Mouse (Mus musculus) embryonic facial prominence, embryonic 11.5 days (tissue): ENCODE results near the gene Fgfr4. TPM values are rescaled to one million over a fixed set of nuclear protein-coding genes. Genes with fewer than 3 reads are reported as not detected.

Experiments used
- ATAC-seq: fragments of 200-750 bp; cut with Nextera tagmentation; replicated peaks from 2 replicates; pipeline ENCODE4 v1.8.0; 2017; ENCODE audit warnings: low read depth; ENCODE audit not compliant: insufficient number of reproducible peaks, low FRiP score, low TSS enrichment
- DNase-seq: peaks from one replicate; pipeline ENCODE4 v3.0.0-alpha.2; 2015; ENCODE audit warnings: low spot score
- H3K27ac ChIP-seq: fragments of 300-500 bp; sonication (generic); replicated peaks from 2 replicates; pipeline ENCODE4 v1.5.1; 2014; ENCODE audit warnings: mild to moderate bottlenecking, low read depth, low read length, control low read depth
- H3K27me3 ChIP-seq: fragments of 300-500 bp; sonication (generic); 2 replicates; pipeline ENCODE4 v1.6.1; 2014; ENCODE audit warnings: mild to moderate bottlenecking, low read length, moderate library complexity, mixed read lengths; ENCODE audit not compliant: control insufficient read depth, insufficient read depth
- H3K36me3 ChIP-seq: fragments of 300-500 bp; sonication (generic); replicated peaks from 2 replicates; pipeline ENCODE4 v1.6.1; 2014; ENCODE audit warnings: low read depth, mild to moderate bottlenecking, low read length, moderate library complexity, mixed read lengths; ENCODE audit not compliant: control insufficient read depth, insufficient read depth
- H3K4me1 ChIP-seq: fragments of 300-500 bp; sonication (generic); 2 replicates; pipeline ENCODE4 v1.6.1; 2014; ENCODE audit warnings: low read length, mixed read lengths; ENCODE audit not compliant: control insufficient read depth, insufficient read depth
- H3K4me2 ChIP-seq: fragments of 300-500 bp; sonication (generic); 2 replicates; pipeline ENCODE4 v1.6.1; 2014; ENCODE audit warnings: low read depth, mild to moderate bottlenecking, control low read depth, low read length, moderate library complexity
- H3K4me3 ChIP-seq: fragments of 300-500 bp; sonication (generic); 2 replicates; pipeline ENCODE4 v1.5.1; 2014; ENCODE audit warnings: low read depth, low read length, control low read depth
- H3K9ac ChIP-seq: fragments of 300-500 bp; sonication (generic); replicated peaks from 2 replicates; pipeline ENCODE4 v1.6.1; 2014; ENCODE audit warnings: mild to moderate bottlenecking, control low read depth, low read length
- H3K9me3 ChIP-seq: fragments of 300-500 bp; sonication (generic); replicated peaks from 2 replicates; pipeline ENCODE4 v1.6.1; 2016; ENCODE audit warnings: mild to moderate bottlenecking, low read length, inconsistent platforms, mixed read lengths; ENCODE audit not compliant: control insufficient read depth
- WGBS: fragments of 180-500 bp; shearing (Covaris S2); extraction: QIAGEN DNeasy Blood & Tissue Kit; methylation state at CpG from one replicate; pipeline ENCODE4 v1.1.7; 2014; 5-methylcytosine and 5-hydroxymethylcytosine counted together
- polyA plus RNA-seq: library from polyadenylated mRNA; unstranded; fragments of >200 nt; fragmentation: Nextera tagmentation; extraction: Ambion mirVana; gene quantifications from 2 replicates; pipeline ENCODE4 v1.2.1, GENCODE M21; 2014

Gene Fgfr4
- polyA plus RNA-seq, 1 experiment from 2014 or later, result 1.6 TPM

DNA sequence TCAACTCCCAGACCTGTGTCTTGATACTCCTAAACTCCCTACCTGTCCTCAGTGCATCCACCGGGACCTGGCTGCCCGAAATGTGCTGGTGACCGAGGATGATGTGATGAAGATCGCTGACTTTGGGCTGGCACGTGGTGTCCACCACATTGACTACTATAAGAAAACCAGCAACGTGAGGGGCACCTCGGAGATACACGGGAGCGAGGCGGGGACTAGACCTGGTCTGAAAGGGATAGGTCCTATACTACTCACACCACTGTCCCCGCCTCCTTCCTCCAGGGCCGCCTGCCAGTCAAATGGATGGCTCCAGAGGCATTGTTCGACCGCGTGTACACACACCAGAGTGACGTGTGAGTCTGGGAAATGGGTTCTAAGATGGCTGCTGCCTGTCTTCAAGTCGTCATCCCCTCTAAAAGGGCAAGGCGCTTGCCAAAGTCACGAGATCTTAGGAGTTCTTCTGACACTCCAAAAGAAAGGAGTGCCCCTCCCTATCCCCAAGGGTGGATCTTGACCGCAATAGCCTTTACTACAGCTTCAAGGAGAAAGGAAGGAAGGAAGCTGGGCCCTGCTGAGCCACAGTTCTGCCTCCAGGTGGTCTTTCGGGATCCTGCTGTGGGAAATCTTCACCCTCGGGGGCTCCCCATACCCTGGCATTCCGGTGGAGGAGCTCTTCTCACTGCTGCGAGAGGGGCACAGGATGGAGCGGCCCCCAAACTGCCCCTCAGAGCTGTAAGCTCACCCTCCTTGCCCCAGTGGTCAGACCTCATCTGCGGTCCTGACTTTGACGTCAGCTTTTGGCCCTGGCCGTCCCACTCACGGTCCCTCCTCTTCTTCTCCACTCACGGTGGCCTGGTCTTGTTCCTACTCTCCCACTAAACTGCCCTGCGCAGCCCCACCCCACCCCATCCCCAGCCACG lies 14.6 kb downstream of the Fgfr4 start:
- DNase-seq, result no peak
- no peaks in the 10 kb centered on the region for H3K9me3 ChIP-seq
- no peak overlapping the region for H3K27ac ChIP-seq
- no peak overlapping the region for H3K9ac ChIP-seq
- peaks cover 6% of the 10 kb centered on the region for H3K4me1 ChIP-seq
- WGBS, result 86% methylated on average over 32 of the region's 32 CpGs
- no peaks in the 10 kb centered on the region for H3K36me3 ChIP-seq
- H3K4me2 ChIP-seq, result no peak overlapping the region
- H3K4me3 ChIP-seq, result no peak overlapping the region
- ATAC-seq, result no peak
- H3K27me3 ChIP-seq, result no peaks in the 10 kb centered on the region

DNA sequence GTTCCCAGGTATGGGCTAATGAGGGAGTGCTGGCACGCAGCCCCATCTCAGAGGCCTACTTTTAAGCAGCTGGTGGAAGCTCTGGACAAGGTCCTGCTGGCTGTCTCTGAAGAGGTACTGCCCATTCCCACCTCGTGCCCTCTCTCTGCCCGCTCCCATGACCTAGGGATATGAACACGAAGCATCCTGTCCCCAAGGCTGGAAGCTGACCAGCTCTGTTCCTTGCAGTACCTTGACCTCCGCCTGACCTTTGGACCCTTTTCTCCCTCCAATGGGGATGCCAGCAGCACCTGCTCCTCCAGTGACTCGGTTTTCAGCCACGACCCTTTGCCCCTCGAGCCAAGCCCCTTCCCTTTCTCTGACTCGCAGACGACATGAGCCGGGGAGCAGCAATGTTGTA lies 15.4 kb downstream of the Fgfr4 start:
- no peak for DNase-seq
- no peak overlapping the region for H3K9ac ChIP-seq
- no peaks in the 10 kb centered on the region for H3K9me3 ChIP-seq
- H3K4me3 ChIP-seq, result no peak overlapping the region
- H3K27me3 ChIP-seq, result no peaks in the 10 kb centered on the region
- WGBS, result 74% methylated on average over 11 of the region's 11 CpGs
- H3K4me2 ChIP-seq, result no peak overlapping the region
- H3K4me1 ChIP-seq, result peaks cover 7% of the 10 kb centered on the region
- H3K36me3 ChIP-seq, result no peaks in the 10 kb centered on the region
- ATAC-seq, result no peak
- no peak overlapping the region for H3K27ac ChIP-seq

DNA sequence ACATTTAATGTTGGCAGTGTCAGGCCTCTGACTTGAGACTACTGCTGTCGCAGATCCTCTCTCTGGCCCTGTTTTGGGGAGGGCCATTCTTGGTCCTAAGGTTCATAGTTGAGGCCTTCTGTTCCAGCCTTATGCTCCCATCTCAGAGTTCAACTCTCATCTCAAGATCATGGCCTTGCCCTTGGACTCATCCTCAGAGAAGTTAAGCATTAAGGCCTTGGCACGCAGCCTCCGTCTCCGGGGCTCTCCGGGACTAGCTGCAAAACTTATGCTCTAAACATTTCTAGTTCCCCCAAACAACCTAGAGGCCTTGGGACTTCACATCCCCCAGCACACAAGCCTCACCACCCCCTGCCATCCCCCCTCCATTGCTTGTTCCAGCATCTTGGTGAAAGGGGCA lies 15.8 kb downstream of the Fgfr4 start:
- no peak overlapping the region for H3K9ac ChIP-seq
- peaks cover 7% of the 10 kb centered on the region for H3K4me1 ChIP-seq
- no peak overlapping the region for H3K27ac ChIP-seq
- DNase-seq (no peak), ATAC-seq (no peak)
- H3K4me2 ChIP-seq, result no peak overlapping the region
- WGBS, result 96% methylated on average over 5 of the region's 5 CpGs
- no peaks in the 10 kb centered on the region for H3K36me3 ChIP-seq
- no peaks in the 10 kb centered on the region for H3K9me3 ChIP-seq
- H3K27me3 ChIP-seq, result no peaks in the 10 kb centered on the region
- H3K4me3 ChIP-seq, result no peak overlapping the region

DNA sequence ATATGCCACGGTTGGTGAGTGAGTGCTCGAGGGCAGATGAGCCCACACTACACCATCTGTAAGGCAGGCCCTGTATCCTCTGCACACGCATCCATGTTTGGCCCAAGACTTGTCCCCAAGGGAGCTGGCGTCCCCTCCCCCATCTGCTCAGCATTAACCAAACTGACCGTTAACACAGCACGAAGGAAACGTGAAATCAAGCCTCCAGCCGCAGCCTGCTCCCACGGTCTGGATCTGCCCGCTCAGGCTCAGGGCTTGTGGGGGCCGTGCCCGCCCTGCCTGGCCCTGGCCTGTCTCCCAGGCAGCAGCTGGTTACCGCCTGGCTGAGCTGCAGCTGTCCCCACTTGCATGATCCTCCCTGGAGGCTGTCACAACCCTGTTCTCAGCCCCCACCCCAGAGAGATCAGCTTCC lies 16.5 kb downstream of the Fgfr4 start:
- Histone ChIP-seq H3K27ac (0 out of 2 replicates have a peak overlapping the region, but pooled peaks have one; percentile 13), H3K4me3 (no peak overlapping the region), H3K4me2 (no peak overlapping the region), H3K9ac (no peak overlapping the region), H3K9me3 (no peaks in the 10 kb centered on the region), H3K27me3 (no peaks in the 10 kb centered on the region), H3K4me1 (peaks cover 7% of the 10 kb centered on the region), H3K36me3 (no peaks in the 10 kb centered on the region)
- DNase-seq (peak; percentile 33), ATAC-seq (peak; percentile 65)
- WGBS, result 64% methylated on average over 13 of the region's 13 CpGs

DNA sequence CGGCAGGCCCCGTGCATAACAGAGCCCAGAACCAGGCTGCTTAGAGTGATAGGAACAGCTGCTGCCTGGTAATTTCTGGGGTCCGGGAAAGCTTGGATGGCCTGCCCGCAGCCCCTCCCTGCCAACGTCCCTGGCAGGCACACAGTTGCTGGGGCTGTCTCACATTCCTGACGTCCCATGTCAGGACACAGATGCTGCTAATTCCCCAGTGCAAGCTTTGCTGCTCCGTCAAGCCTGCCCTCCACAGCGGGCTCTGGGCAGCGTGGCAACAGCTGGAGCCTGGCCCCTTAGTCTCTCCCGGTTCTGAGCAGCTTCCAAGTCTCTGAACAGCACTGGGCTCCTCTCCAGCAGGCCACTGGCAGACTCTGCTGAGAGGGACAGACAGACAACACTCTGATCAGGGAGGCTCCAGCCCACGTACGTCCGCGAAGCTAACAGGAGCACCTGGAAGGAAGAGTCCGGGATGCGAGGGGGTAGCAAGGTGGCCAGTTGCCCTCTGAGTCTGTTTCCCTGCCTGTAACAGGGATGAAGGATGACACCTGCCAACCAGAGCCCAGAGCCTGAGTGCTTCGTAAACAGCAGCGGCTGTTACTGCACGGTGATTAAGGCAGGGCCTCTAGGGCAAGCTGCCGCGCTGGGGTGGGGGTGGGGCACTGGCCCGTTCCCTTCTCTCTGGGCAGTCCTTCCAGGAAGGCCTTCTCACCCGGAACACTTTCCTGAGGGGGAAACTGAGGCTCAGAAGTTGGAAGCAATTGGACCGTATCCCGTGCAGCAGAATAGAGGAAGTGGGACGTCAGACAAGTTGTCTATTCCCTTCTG lies 19.3 kb downstream of the Fgfr4 start:
- ATAC-seq, result 0 out of 2 replicates have a peak, but pooled peaks have one; percentile 11
- Histone ChIP-seq H3K27me3 (no peaks in the 10 kb centered on the region), H3K4me2 (peak overlapping the region; percentile 28), H3K36me3 (no peaks in the 10 kb centered on the region), H3K9me3 (no peaks in the 10 kb centered on the region), H3K9ac (peak overlapping the region; percentile 32; the same call in 1 of the 2 replicates), H3K4me3 (no peak overlapping the region), H3K4me1 (peaks cover 7% of the 10 kb centered on the region), H3K27ac (no peak overlapping the region)
- peak; percentile 40 for DNase-seq
- WGBS, result 15% methylated on average over 26 of the region's 26 CpGs

DNA sequence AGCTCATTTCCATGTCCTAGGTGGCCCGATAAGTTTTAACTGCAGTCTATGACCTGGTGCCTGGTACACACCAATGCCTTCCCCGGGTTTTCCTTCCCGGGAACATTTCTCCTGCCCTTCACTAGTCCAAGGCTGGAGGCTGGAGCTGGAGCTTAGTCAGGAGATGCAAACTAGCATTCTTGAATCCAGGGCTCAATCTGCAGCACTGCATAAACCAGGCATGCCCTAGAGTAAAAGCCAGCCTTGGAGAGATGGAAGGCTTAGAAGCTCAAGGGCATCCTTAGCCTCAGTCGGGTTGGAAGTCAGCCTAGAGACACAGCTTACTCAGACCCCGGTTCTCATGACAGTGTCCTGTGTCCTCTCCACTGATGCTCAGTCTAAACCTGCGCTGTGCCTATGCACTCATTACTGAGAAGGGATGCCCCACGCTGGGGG lies 19.9 kb downstream of the Fgfr4 start:
- WGBS, result 49% methylated on average over 7 of the region's 7 CpGs
- no peak overlapping the region for H3K4me3 ChIP-seq

DNA sequence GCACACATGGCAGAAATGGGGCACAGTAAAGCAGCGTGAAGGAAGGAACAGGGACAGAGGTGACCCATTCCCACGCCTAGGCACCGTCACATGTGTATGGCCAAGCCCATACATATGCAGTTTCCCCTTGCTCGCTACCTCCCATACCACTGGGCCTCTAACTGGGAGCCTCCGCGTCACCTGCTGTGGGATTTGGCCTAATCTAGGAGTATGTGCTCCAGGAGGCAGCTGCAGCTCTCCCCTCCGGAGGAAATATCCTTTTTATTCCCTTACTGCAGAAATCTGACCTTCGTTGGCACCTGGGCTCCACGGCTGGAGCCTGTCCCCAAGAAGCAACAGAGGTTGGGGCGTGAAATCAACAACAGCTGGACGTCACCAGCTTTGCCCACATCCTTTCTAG lies 21.9 kb downstream of the Fgfr4 start:
- H3K4me1 ChIP-seq, result peaks cover 7% of the 10 kb centered on the region
- H3K27ac ChIP-seq, result no peak overlapping the region
- no peak overlapping the region for H3K4me2 ChIP-seq
- H3K4me3 ChIP-seq, result no peak overlapping the region
- DNase-seq (no peak), ATAC-seq (no peak)
- no peaks in the 10 kb centered on the region for H3K36me3 ChIP-seq
- H3K9me3 ChIP-seq, result no peaks in the 10 kb centered on the region
- no peak overlapping the region for H3K9ac ChIP-seq
- WGBS, result 66% methylated on average over 11 of the region's 11 CpGs
- H3K27me3 ChIP-seq, result no peaks in the 10 kb centered on the region

More for the DNA sequence above, 19.9 kb downstream of the Fgfr4 start:
- Histone ChIP-seq H3K27me3 (no peaks in the 10 kb centered on the region), H3K4me2 (no peak overlapping the region), H3K9ac (no peak overlapping the region), H3K36me3 (no peaks in the 10 kb centered on the region), H3K4me1 (peaks cover 7% of the 10 kb centered on the region), H3K27ac (no peak overlapping the region), H3K9me3 (no peaks in the 10 kb centered on the region)
- no peak for DNase-seq
- ATAC-seq, result no peak
